Mouse (Mus musculus) brain, embryonic 14.5 days (tissue): ENCODE data around the gene Phkg1. TPM values are rescaled to one million over a fixed set of nuclear protein-coding genes. Genes with fewer than 3 reads are reported as not detected.
"Not testable (repeated sequence)": the region's sequence is repeated elsewhere in the genome, so short reads cannot be mapped to it uniquely, and the experiment has no call there.

Experiments
- DNase-seq: peaks from one replicate; pipeline ENCODE4 v3.0.0-alpha.2; 2011; ENCODE audit warnings: low read depth
- CTCF ChIP-seq: fragments of 200-500 bp; IDR thresholded peaks from 2 replicates; pipeline ENCODE4 v1.5.1; 2012; ENCODE audit warnings: inconsistent platforms, mild to moderate bottlenecking, moderate library complexity, borderline replicate concordance; ENCODE audit not compliant: insufficient read depth, insufficient read length; ENCODE audit errors: extremely low read depth
- POLR2A ChIP-seq: fragments of 200-500 bp; IDR thresholded peaks from 2 replicates; pipeline ENCODE4 v1.6.1; 2012; ENCODE audit warnings: mild to moderate bottlenecking, inconsistent platforms, borderline replicate concordance; ENCODE audit not compliant: poor library complexity, insufficient read depth, insufficient read length, severe bottlenecking; ENCODE audit errors: extremely low read depth
- polyA plus RNA-seq: library from polyadenylated mRNA; depleted of rRNA; stranded (reverse); fragments of >200 nt; gene quantifications from 2 replicates; pipeline ENCODE4 v1.2.3, GENCODE M21; 2012

The Phkg1 gene
- polyA plus RNA-seq, 1 experiment = 0.14 TPM

GRCm38 (mm10) chr5:129924820-129925452, 26.6 kb upstream of the Phkg1 start:
- no peak for DNase-seq

GRCm38 (mm10) chr5:129921972-129922371, 23.6 kb upstream of the Phkg1 start:
- DNase-seq = no peak
- TF ChIP-seq CTCF (no peak), POLR2A (no peak)

More at GRCm38 (mm10) chr5:129924820-129925452, 26.6 kb upstream of the Phkg1 start:
- TF ChIP-seq POLR2A (no peak), CTCF (no peak)

GRCm38 (mm10) chr5:129919320-129919719, 21.0 kb upstream of the Phkg1 start:
- no peak for TF ChIP-seq POLR2A
- no peak for TF ChIP-seq CTCF

GRCm38 (mm10) chr5:129918752-129919151, 20.4 kb upstream of the Phkg1 start:
- TF ChIP-seq POLR2A (no peak), CTCF (no peak)
- DNase-seq = no peak

More at GRCm38 (mm10) chr5:129919320-129919719, 21.0 kb upstream of the Phkg1 start:
- DNase-seq = no peak

- DNase-seq = no peak
- TF ChIP-seq CTCF = no peak
- no peak for TF ChIP-seq POLR2A
These were observed 19.8 kb upstream of the Phkg1 start for GRCm38 (mm10) chr5:129918065-129918651.

- not testable (repeated sequence) for DNase-seq
These were observed 17.1 kb upstream of the Phkg1 start for GRCm38 (mm10) chr5:129915491-129915890.

GRCm38 (mm10) chr5:129914024-129914423, 15.7 kb upstream of the Phkg1 start:
- DNase-seq = peak; percentile 26
- TF ChIP-seq CTCF (peak; percentile 57; the same call in 1 of the 2 replicates), POLR2A (no peak)

- no peak for DNase-seq
- TF ChIP-seq CTCF (no peak), POLR2A (no peak)
These were observed 11.2 kb upstream of the Phkg1 start for GRCm38 (mm10) chr5:129909591-129909990.

GRCm38 (mm10) chr5:129909147-129909546, 10.8 kb upstream of the Phkg1 start:
- no peak for DNase-seq
- TF ChIP-seq POLR2A (no peak), CTCF (no peak)

GRCm38 (mm10) chr5:129908242-129908965, 10.1 kb upstream of the Phkg1 start, which contains the start of gene Nupr1l:
Gene Nupr1l (plus strand): TSS chr5:129908540.
- TF ChIP-seq POLR2A (peak; percentile 80; the same call in 1 of the 2 replicates), CTCF (peak; percentile 22; the same call in 1 of the 2 replicates)
- DNase-seq = peak; percentile 97

- no peak for DNase-seq
- TF ChIP-seq POLR2A (no peak), CTCF (no peak)
These were observed 9.4 kb upstream of the Phkg1 start for GRCm38 (mm10) chr5:129907775-129908174.
